Mouse (Mus musculus): ENCODE measurements around the gene Vim. TPM values are rescaled to one million over a fixed set of nuclear protein-coding genes. Genes with fewer than 3 reads are reported as not detected.

Gene Vim
- polyA plus RNA-seq, 1 experiment from 2014 or later, result 414 TPM

GRCm38 (mm10) chr2:13559303-13559702 lies 14.4 kb upstream of the Vim start:
- Histone ChIP-seq H3K4me3 (replicated peaks; ENCODE audit: low read depth, low read length) (no peak overlapping the region), H3K9me3 (replicated peaks; ENCODE audit: low read length) (no peaks in the 10 kb centered on the region), H3K27ac (no peak overlapping the region), H3K9ac (ENCODE audit: low read depth, low read length) (no peak overlapping the region), H3K4me2 (ENCODE audit: low read length) (no peak overlapping the region), H3K27me3 (ENCODE audit: insufficient read depth, low read length) (no peaks in the 10 kb centered on the region), H3K4me1 (replicated peaks; ENCODE audit: insufficient read depth, low read length) (no peaks in the 10 kb centered on the region), H3K36me3 (ENCODE audit: insufficient read depth, low read length) (no peaks in the 10 kb centered on the region)
- 88% methylated on average over 5 of the region's 5 CpGs for WGBS
- TF ChIP-seq CTCF (IDR thresholded peaks at IDR 0.05; ENCODE audit: low read depth), result no peak
- DNase-seq (ENCODE audit: low spot score) (no peak), ATAC-seq (replicated peaks; ENCODE audit: low FRiP score, low read depth) (no peak)

DNA sequence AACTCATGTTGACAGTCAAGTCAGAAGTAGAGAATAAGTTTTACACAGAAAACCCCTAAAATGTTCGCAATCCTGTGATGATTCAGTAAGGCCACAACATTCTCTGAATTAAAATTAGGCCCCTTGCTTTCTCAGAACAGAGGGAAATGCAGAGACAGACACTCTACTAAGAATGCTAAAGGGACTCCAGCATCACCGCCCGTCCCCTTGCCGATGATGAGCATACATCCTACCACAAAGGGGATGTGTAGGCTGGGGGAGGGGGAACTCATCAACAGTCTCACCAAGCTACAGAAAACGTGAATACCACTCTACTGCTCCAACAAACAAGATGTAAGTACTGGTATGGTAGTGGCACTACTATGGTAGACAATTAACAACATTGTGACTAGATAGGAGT lies 14.0 kb upstream of the Vim start:
- Histone ChIP-seq H3K27me3 (ENCODE audit: insufficient read depth, low read length) (no peaks in the 10 kb centered on the region), H3K27ac (no peak overlapping the region), H3K4me3 (replicated peaks; ENCODE audit: low read depth, low read length) (no peak overlapping the region), H3K9ac (ENCODE audit: low read depth, low read length) (no peak overlapping the region), H3K9me3 (replicated peaks; ENCODE audit: low read length) (no peaks in the 10 kb centered on the region), H3K4me2 (ENCODE audit: low read length) (no peak overlapping the region), H3K36me3 (ENCODE audit: insufficient read depth, low read length) (no peaks in the 10 kb centered on the region), H3K4me1 (replicated peaks; ENCODE audit: insufficient read depth, low read length) (no peaks in the 10 kb centered on the region)
- ATAC-seq (replicated peaks; ENCODE audit: low FRiP score, low read depth) (no peak), DNase-seq (ENCODE audit: low spot score) (no peak)
- no peak for TF ChIP-seq CTCF (IDR thresholded peaks at IDR 0.05; ENCODE audit: low read depth)
- 86% methylated on average over 5 of the region's 5 CpGs for WGBS

- DNase-seq (ENCODE audit: low spot score) (no peak), ATAC-seq (replicated peaks; ENCODE audit: low FRiP score, low read depth) (no peak)
- Histone ChIP-seq H3K4me2 (ENCODE audit: low read length) (no peak overlapping the region), H3K36me3 (ENCODE audit: insufficient read depth, low read length) (no peaks in the 10 kb centered on the region), H3K27ac (no peak overlapping the region), H3K9ac (ENCODE audit: low read depth, low read length) (no peak overlapping the region), H3K9me3 (replicated peaks; ENCODE audit: low read length) (no peaks in the 10 kb centered on the region), H3K4me3 (replicated peaks; ENCODE audit: low read depth, low read length) (no peak overlapping the region), H3K4me1 (replicated peaks; ENCODE audit: insufficient read depth, low read length) (no peaks in the 10 kb centered on the region), H3K27me3 (ENCODE audit: insufficient read depth, low read length) (no peaks in the 10 kb centered on the region)
- no peak for TF ChIP-seq CTCF (IDR thresholded peaks at IDR 0.05; ENCODE audit: low read depth)
- WGBS, result 81% methylated on average over 2 of the region's 2 CpGs
Observed at GRCm38 (mm10) chr2:13560396-13560795, 13.3 kb upstream of the Vim start.

- ATAC-seq (replicated peaks; ENCODE audit: low FRiP score, low read depth) (no peak), DNase-seq (ENCODE audit: low spot score) (no peak)
- H3K27me3 ChIP-seq (ENCODE audit: insufficient read depth, low read length), result no peaks in the 10 kb centered on the region
- TF ChIP-seq CTCF (IDR thresholded peaks at IDR 0.05; ENCODE audit: low read depth), result no peak
- no peaks in the 10 kb centered on the region for H3K9me3 ChIP-seq (replicated peaks; ENCODE audit: low read length)
- no peak overlapping the region for H3K4me3 ChIP-seq (replicated peaks; ENCODE audit: low read depth, low read length)
- no peak overlapping the region for H3K27ac ChIP-seq
- 75% methylated on average over 2 of the region's 2 CpGs for WGBS
- H3K9ac ChIP-seq (ENCODE audit: low read depth, low read length), result no peak overlapping the region
- H3K4me2 ChIP-seq (ENCODE audit: low read length), result no peak overlapping the region
- 0 out of 2 replicates have a peak, but pooled peaks cover 11% of the 10 kb centered on the region for H3K4me1 ChIP-seq (replicated peaks; ENCODE audit: insufficient read depth, low read length)
- no peaks in the 10 kb centered on the region for H3K36me3 ChIP-seq (ENCODE audit: insufficient read depth, low read length)
Observed at GRCm38 (mm10) chr2:13570122-13570521, 3.6 kb upstream of the Vim start.

DNA sequence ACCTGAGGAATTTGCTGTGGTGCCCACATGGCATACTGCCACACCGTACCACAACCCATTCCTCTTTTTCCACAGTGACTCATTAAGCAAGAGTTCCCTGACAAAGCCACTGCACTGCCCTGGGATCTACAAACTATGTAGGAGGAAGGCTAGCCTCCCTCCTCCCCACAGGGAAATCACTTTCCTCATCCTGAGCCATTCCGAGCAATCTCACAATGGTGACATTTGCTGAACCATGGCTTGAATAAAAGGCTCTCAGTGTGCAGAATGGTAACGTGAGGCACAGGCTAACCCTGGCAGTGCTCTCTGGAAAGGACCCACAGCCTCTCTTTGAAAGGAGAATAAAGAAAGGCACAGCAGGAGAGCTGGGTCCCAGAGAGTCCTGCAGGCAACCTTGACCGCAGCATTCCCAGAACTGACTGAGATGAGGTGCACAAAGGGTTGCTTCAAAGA lies 1.6 kb upstream of the Vim start:
- Histone ChIP-seq H3K27ac (peak overlapping the region; percentile 97), H3K9me3 (replicated peaks; ENCODE audit: low read length) (no peaks in the 10 kb centered on the region), H3K36me3 (ENCODE audit: insufficient read depth, low read length) (no peaks in the 10 kb centered on the region), H3K4me3 (replicated peaks; ENCODE audit: low read depth, low read length) (no peak overlapping the region), H3K27me3 (ENCODE audit: insufficient read depth, low read length) (no peaks in the 10 kb centered on the region), H3K4me2 (ENCODE audit: low read length) (peak overlapping the region; percentile 76; the same call in 1 of the 2 replicates), H3K4me1 (replicated peaks; ENCODE audit: insufficient read depth, low read length) (0 out of 2 replicates have a peak, but pooled peaks cover 11% of the 10 kb centered on the region), H3K9ac (ENCODE audit: low read depth, low read length) (0 out of 2 replicates have a peak overlapping the region, but pooled peaks have one; percentile 74)
- DNase-seq (ENCODE audit: low spot score) (no peak), ATAC-seq (replicated peaks; ENCODE audit: low FRiP score, low read depth) (no peak)
- 33% methylated on average over 4 of the region's 4 CpGs for WGBS
- no peak for TF ChIP-seq CTCF (IDR thresholded peaks at IDR 0.05; ENCODE audit: low read depth)

GRCm38 (mm10) chr2:13572647-13573407 lies 900 bp upstream of the Vim start:
- peak overlapping the region; percentile 76 for H3K4me2 ChIP-seq (ENCODE audit: low read length)
- H3K9ac ChIP-seq (ENCODE audit: low read depth, low read length), result peak overlapping the region; percentile 74
- ATAC-seq (replicated peaks; ENCODE audit: low FRiP score, low read depth) (peak; percentile 3; the same call in 1 of the 2 replicates), DNase-seq (ENCODE audit: low spot score) (peak; percentile 70)
- H3K36me3 ChIP-seq (ENCODE audit: insufficient read depth, low read length), result no peaks in the 10 kb centered on the region
- H3K4me3 ChIP-seq (replicated peaks; ENCODE audit: low read depth, low read length), result peak overlapping the region; percentile 61
- H3K27ac ChIP-seq, result peak overlapping the region; percentile 97
- no peak for TF ChIP-seq CTCF (IDR thresholded peaks at IDR 0.05; ENCODE audit: low read depth)
- WGBS, result 9% methylated on average over 12 of the region's 12 CpGs
- no peaks in the 10 kb centered on the region for H3K27me3 ChIP-seq (ENCODE audit: insufficient read depth, low read length)
- H3K4me1 ChIP-seq (replicated peaks; ENCODE audit: insufficient read depth, low read length), result 0 out of 2 replicates have a peak, but pooled peaks cover 11% of the 10 kb centered on the region
- no peaks in the 10 kb centered on the region for H3K9me3 ChIP-seq (replicated peaks; ENCODE audit: low read length)

Measured in kidney, postnatal 0 days (tissue).